Mouse (Mus musculus) megakaryocyte, embryonic 14.5 days (primary cell): ENCODE data around the gene Acsbg2.

Experiments
- FLI1 ChIP-seq: IDR thresholded peaks from 2 replicates; pipeline ENCODE4 v1.6.1; 2012; ENCODE audit warnings: low read length, inconsistent platforms, mixed read lengths
- GATA1 ChIP-seq: IDR thresholded peaks from 3 replicates; pipeline ENCODE4 v1.6.1; 2012; ENCODE audit warnings: mixed read lengths, low read length, inconsistent platforms, borderline replicate concordance

DNA sequence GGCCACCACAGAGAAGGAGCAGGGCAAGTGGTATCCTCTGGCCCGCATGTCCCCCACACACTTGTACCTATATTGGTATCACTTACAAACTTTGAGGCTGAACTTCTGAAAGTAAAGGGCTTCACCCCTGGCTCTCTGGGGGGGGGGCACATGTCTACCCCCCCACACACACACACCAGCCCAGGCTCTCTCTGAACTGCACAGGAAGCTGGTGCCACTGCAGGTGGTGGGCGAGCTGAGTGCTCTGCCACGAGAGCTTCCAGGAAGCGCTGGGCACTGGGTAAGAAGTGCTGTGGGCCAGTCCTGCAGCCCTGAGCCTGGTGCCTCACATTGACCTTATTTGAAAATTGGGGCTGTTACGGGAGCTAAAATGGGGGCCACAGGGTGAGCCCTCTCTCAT, 30.6 kb downstream of the Acsbg2 start:
- TF ChIP-seq GATA1, result no peak
- TF ChIP-seq FLI1, result no peak
